Mouse (Mus musculus) lung, adult 2 months (tissue): Measurements from ENCODE around the gene Cdkn2aip.

Experiments
- CTCF ChIP-seq: fragments of 200-500 bp; IDR thresholded peaks from 2 replicates; pipeline ENCODE4 v1.5.1; 2011; ENCODE audit warnings: mild to moderate bottlenecking, low read length, control low read depth; ENCODE audit not compliant: insufficient read depth
- POLR2A ChIP-seq: fragments of 200-500 bp; IDR thresholded peaks from 2 replicates; pipeline ENCODE4 v1.6.1; 2011; ENCODE audit warnings: low read depth, mild to moderate bottlenecking, control low read depth, low read length, borderline replicate concordance; ENCODE audit errors: extremely low read depth

DNA sequence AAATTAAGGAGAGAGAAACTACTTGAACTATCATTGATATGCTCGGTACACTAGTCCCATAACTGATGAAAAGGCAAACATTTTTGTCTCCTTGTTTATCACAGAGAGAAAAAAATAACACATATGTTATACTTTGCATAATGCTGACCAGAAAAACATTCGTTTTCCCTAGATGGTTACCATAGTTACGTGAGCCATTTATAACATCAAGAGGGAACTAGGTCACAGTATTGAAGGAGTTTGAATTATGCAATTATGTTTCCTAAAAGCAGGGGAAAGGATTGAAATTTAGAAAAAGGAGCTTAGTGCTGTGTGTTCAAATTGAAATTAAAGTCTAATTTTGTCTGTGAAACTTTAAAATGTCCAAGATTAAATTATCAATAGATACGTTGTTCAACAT is 33.4 kb downstream of the Cdkn2aip start:
- no peak for TF ChIP-seq POLR2A
- TF ChIP-seq CTCF: no peak
